Mouse (Mus musculus) liver, adult 2 months (tissue): Measurements from ENCODE around the gene Adamtsl4. TPM values are rescaled to one million over a fixed set of nuclear protein-coding genes. Genes with fewer than 3 reads are reported as not detected.
A peak's percentile ranks its signal among the peaks of the same experiment; 100 is the strongest.

Experiments
- DNase-seq: peaks from one replicate; pipeline ENCODE4 v3.0.0-alpha.2; 2011; ENCODE audit warnings: low read depth, low spot score; ENCODE audit errors: extremely low read depth
- H3K27ac ChIP-seq: fragments of 200-500 bp; replicated peaks from 2 replicates; pipeline ENCODE4 v1.5.1; 2012; ENCODE audit warnings: low read depth, mild to moderate bottlenecking, control low read depth, inconsistent platforms, low read length; ENCODE audit not compliant: insufficient read depth
- H3K27me3 ChIP-seq: fragments of 200-500 bp; 2 replicates; pipeline ENCODE4 v1.6.1; 2012; ENCODE audit warnings: mild to moderate bottlenecking, moderate library complexity, low read length, inconsistent platforms; ENCODE audit not compliant: control insufficient read depth, insufficient read depth
- H3K36me3 ChIP-seq: fragments of 200-500 bp; 2 replicates; pipeline ENCODE4 v1.6.1; 2012; ENCODE audit warnings: low read length, inconsistent platforms; ENCODE audit not compliant: control insufficient read depth, insufficient read depth
- H3K4me1 ChIP-seq: fragments of 200-500 bp; 2 replicates; pipeline ENCODE4 v1.6.1; 2011; ENCODE audit warnings: low read length; ENCODE audit not compliant: control insufficient read depth, insufficient read depth
- H3K4me3 ChIP-seq: fragments of 200-500 bp; 2 replicates; pipeline ENCODE4 v1.5.1; 2011; ENCODE audit warnings: low read depth, mild to moderate bottlenecking, control low read depth, low read length, moderate library complexity; ENCODE audit not compliant: insufficient read depth
- H3K79me2 ChIP-seq: fragments of 200-500 bp; 2 replicates; pipeline ENCODE4 v1.6.1; 2012; ENCODE audit warnings: inconsistent platforms, mild to moderate bottlenecking, low read length, moderate library complexity; ENCODE audit not compliant: control insufficient read depth, insufficient read depth
- H3K9ac ChIP-seq: fragments of 200-500 bp; 2 replicates; pipeline ENCODE4 v1.6.1; 2012; ENCODE audit warnings: low read depth, mild to moderate bottlenecking, control low read depth, inconsistent platforms, low read length
- CTCF ChIP-seq: fragments of 200-500 bp; IDR thresholded peaks from 2 replicates; pipeline ENCODE4 v1.5.1; 2011; ENCODE audit warnings: low read depth, low read length, control low read depth
- POLR2A ChIP-seq: fragments of 200-500 bp; IDR thresholded peaks from 2 replicates; pipeline ENCODE4 v1.6.1; 2011; ENCODE audit warnings: low read length, control low read depth; ENCODE audit not compliant: insufficient read depth; ENCODE audit errors: extremely low read depth
- WGBS: fragments of 180-500 bp; shearing (Covaris S2); methylation state at CpG from one replicate; pipeline ENCODE4 v1.1.7; 2018; 5-methylcytosine and 5-hydroxymethylcytosine counted together
- polyA plus RNA-seq: library from polyadenylated mRNA; depleted of rRNA; stranded (reverse); fragments of >200 nt; gene quantifications from 2 replicates; pipeline ENCODE4 v1.2.3, GENCODE M21; 2012
- total RNA-seq: library from RNA; depleted of rRNA; stranded (reverse); fragments of >200 nt; gene quantifications from 2 replicates; pipeline ENCODE4 v1.2.3, GENCODE M21; 2014

Adamtsl4 gene
- total and polyA plus RNA-seq, 2 experiments = 0.55 to 4.7 TPM

DNA sequence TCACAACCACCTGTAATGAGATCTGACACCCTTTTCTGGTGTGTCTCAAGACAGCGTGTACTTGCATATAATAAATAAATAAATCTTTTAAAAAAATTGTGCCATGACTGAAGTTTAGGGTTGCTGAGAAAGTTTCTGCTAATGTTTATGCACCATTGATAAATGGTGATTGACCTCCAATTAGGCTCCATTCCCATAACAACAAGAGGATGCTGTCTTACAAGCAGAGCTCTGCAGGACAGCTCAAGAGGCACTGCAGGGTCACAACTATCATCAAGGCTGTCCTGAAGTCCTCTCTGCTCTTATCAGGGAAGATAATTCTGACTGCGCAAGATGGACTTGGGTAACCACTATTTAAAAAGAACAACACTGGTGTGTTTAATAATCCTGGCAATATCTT lies 30.4 kb upstream of the Adamtsl4 start:
- Histone ChIP-seq H3K36me3 (no peaks in the 10 kb centered on the region), H3K4me3 (no peak overlapping the region), H3K4me1 (no peaks in the 10 kb centered on the region), H3K79me2 (no peaks in the 10 kb centered on the region), H3K27ac (no peak overlapping the region), H3K9ac (no peak overlapping the region), H3K27me3 (no peaks in the 10 kb centered on the region)
- 89% methylated on average over 2 of the region's 2 CpGs for WGBS
- TF ChIP-seq POLR2A (no peak), CTCF (no peak)
- peak; percentile 52 for DNase-seq

DNA sequence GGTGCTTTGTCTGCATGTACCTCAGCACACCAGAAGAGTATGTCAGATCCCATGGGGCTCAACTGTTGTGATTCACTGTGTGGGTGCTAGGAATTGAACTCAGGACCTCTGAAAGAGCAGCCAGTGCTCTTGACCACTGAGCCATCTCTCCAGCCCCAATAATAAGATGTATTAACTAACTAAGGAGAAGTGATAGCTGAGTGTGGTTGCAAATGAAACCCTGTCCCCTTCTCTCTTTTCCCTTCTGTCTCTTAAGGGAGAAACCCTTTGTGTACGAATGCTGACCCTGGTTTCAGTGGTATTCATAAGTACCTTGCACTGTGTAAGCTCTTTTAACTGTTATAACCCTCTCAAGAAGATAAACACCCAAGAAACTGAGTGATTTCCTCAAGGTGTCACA lies 28.4 kb upstream of the Adamtsl4 start:
- Histone ChIP-seq H3K79me2 (no peaks in the 10 kb centered on the region), H3K9ac (no peak overlapping the region), H3K4me1 (no peaks in the 10 kb centered on the region), H3K27ac (no peak overlapping the region), H3K4me3 (no peak overlapping the region), H3K36me3 (no peaks in the 10 kb centered on the region), H3K27me3 (no peaks in the 10 kb centered on the region)
- WGBS = 90% methylated on average over 1 of the region's 1 CpGs
- TF ChIP-seq POLR2A (no peak), CTCF (no peak)
- no peak for DNase-seq

GRCm38 (mm10) chr3:95709967-95710366 lies 22.2 kb upstream of the Adamtsl4 start:
- Histone ChIP-seq H3K9ac (no peak overlapping the region), H3K4me3 (no peak overlapping the region), H3K36me3 (no peaks in the 10 kb centered on the region), H3K27ac (no peak overlapping the region), H3K4me1 (no peaks in the 10 kb centered on the region), H3K27me3 (no peaks in the 10 kb centered on the region), H3K79me2 (no peaks in the 10 kb centered on the region)
- DNase-seq = no peak
- TF ChIP-seq POLR2A (no peak), CTCF (no peak)

- no peak for TF ChIP-seq POLR2A
- no peak for TF ChIP-seq CTCF
- Histone ChIP-seq H3K4me3 (no peak overlapping the region), H3K9ac (no peak overlapping the region), H3K36me3 (no peaks in the 10 kb centered on the region), H3K4me1 (no peaks in the 10 kb centered on the region), H3K27ac (no peak overlapping the region), H3K79me2 (no peaks in the 10 kb centered on the region), H3K27me3 (no peaks in the 10 kb centered on the region)
- 97% methylated on average over 4 of the region's 4 CpGs for WGBS
- no peak for DNase-seq
Observed at GRCm38 (mm10) chr3:95709044-95709443, 21.3 kb upstream of the Adamtsl4 start.

- no peak overlapping the region for H3K27ac ChIP-seq
- no peaks in the 10 kb centered on the region for H3K36me3 ChIP-seq
- DNase-seq = no peak
- H3K4me1 ChIP-seq = no peaks in the 10 kb centered on the region
- no peak overlapping the region for H3K9ac ChIP-seq
- no peak overlapping the region for H3K4me3 ChIP-seq
- H3K79me2 ChIP-seq = no peaks in the 10 kb centered on the region
- TF ChIP-seq CTCF (no peak), POLR2A (no peak)
- WGBS = 93% methylated on average over 7 of the region's 7 CpGs
- H3K27me3 ChIP-seq = no peaks in the 10 kb centered on the region
Observed at GRCm38 (mm10) chr3:95707497-95707896, 19.8 kb upstream of the Adamtsl4 start.

GRCm38 (mm10) chr3:95706273-95706672 lies 18.6 kb upstream of the Adamtsl4 start:
- no peak for TF ChIP-seq POLR2A
- TF ChIP-seq CTCF = no peak
- H3K4me1 ChIP-seq = peaks cover 2% of the 10 kb centered on the region; the same call in 1 of the 2 replicates
- WGBS = 94% methylated on average over 4 of the region's 4 CpGs

More at GRCm38 (mm10) chr3:95706273-95706672, 18.6 kb upstream of the Adamtsl4 start:
- H3K27ac ChIP-seq = no peak overlapping the region
- DNase-seq = no peak
- H3K9ac ChIP-seq = no peak overlapping the region
- no peaks in the 10 kb centered on the region for H3K27me3 ChIP-seq
- no peaks in the 10 kb centered on the region for H3K36me3 ChIP-seq
- no peak overlapping the region for H3K4me3 ChIP-seq
- H3K79me2 ChIP-seq = no peaks in the 10 kb centered on the region
